Mouse (Mus musculus) MEL (cell line): Measurements from ENCODE around the gene Cep170. TPM values are rescaled to one million over a fixed set of nuclear protein-coding genes. Genes with fewer than 3 reads are reported as not detected.

Experiments
- DNase-seq: peaks from one replicate; pipeline ENCODE4 v3.0.0; 2011; ENCODE audit warnings: low read depth, low spot score
- H3K27ac ChIP-seq: 2 replicates; pipeline ENCODE4 v1.5.1; 2012; ENCODE audit warnings: low read depth, mild to moderate bottlenecking, control low read depth, low read length, moderate library complexity; ENCODE audit not compliant: control insufficient read depth
- H3K27me3 ChIP-seq, 2 experiments: fragments of 150-350 bp in 1 of 2; sonication (generic) in 1 of 2; 2 replicates each; pipeline ENCODE4 v1.6.1; 2012; ENCODE audit warnings: low read length in 2 of 2, mild to moderate bottlenecking in 2 of 2, improper control_type of control experiment in 1 of 2, moderate library complexity in 1 of 2; ENCODE audit not compliant: insufficient read depth in 2 of 2, control insufficient read depth in 1 of 2
- H3K36me3 ChIP-seq, 2 experiments: 2 replicates each; pipeline ENCODE4 v1.6.1; 2012 to 2014; ENCODE audit warnings: low read length in 2 of 2, improper control_type of control experiment in 1 of 2, inconsistent platforms in 1 of 2, mild to moderate bottlenecking in 1 of 2; ENCODE audit not compliant: insufficient read depth in 2 of 2, control insufficient read depth in 1 of 2
- H3K4me1 ChIP-seq, 2 experiments: fragments of 150-350 bp in 1 of 2; sonication (generic) in 1 of 2; 2 replicates each; pipeline ENCODE4 v1.6.1; 2012; ENCODE audit warnings: low read length in 2 of 2, improper control_type of control experiment in 1 of 2, mild to moderate bottlenecking in 1 of 2; ENCODE audit not compliant: insufficient read depth in 2 of 2, control insufficient read depth in 1 of 2
- H3K4me3 ChIP-seq, 2 experiments: fragments of 150-350 bp in 1 of 2; sonication (generic) in 1 of 2; 2 replicates each; pipeline ENCODE4 v1.5.1; 2012; ENCODE audit warnings: low read depth in 2 of 2, low read length in 2 of 2, mild to moderate bottlenecking in 2 of 2, moderate library complexity in 2 of 2, control low read depth in 1 of 2, improper control_type of control experiment in 1 of 2; ENCODE audit not compliant: control insufficient read depth in 1 of 2, insufficient read depth in 1 of 2
- H3K79me2 ChIP-seq: 2 replicates; pipeline ENCODE4 v1.6.1; 2012; ENCODE audit warnings: mild to moderate bottlenecking, low read length, moderate library complexity; ENCODE audit not compliant: control insufficient read depth, poor library complexity, insufficient read depth
- H3K9ac ChIP-seq: 2 replicates; pipeline ENCODE4 v1.6.1; 2012; ENCODE audit warnings: low read depth, mild to moderate bottlenecking, control low read depth, low read length, moderate library complexity; ENCODE audit not compliant: control insufficient read depth, poor library complexity, severe bottlenecking
- H3K9me3 ChIP-seq: fragments of 150-350 bp; sonication (generic); replicated peaks from 2 replicates; pipeline ENCODE4 v1.6.1; 2012; ENCODE audit warnings: mild to moderate bottlenecking, low read length, improper control_type of control experiment, moderate library complexity; ENCODE audit not compliant: insufficient read depth
- BHLHE40 ChIP-seq: IDR thresholded peaks from 2 replicates; pipeline ENCODE4 v1.6.1; 2012; ENCODE audit warnings: low read depth, mild to moderate bottlenecking, inconsistent platforms, low read length, improper control_type of control experiment, borderline replicate concordance
- CHD1 ChIP-seq: IDR thresholded peaks from 2 replicates; pipeline ENCODE4 v1.6.1; 2012; ENCODE audit warnings: low read depth, mild to moderate bottlenecking, inconsistent platforms, low read length, improper control_type of control experiment
- ETS1 ChIP-seq: IDR thresholded peaks from 2 replicates; pipeline ENCODE4 v1.6.1; 2012; ENCODE audit warnings: low read depth, mild to moderate bottlenecking, inconsistent platforms, low read length, improper control_type of control experiment, moderate library complexity
- MAFK ChIP-seq: IDR thresholded peaks from 2 replicates; pipeline ENCODE4 v1.6.1; 2011; ENCODE audit warnings: low read depth, mild to moderate bottlenecking, low read length, improper control_type of control experiment, borderline replicate concordance
- MAX ChIP-seq: IDR thresholded peaks from 2 replicates; pipeline ENCODE4 v1.6.1; 2011; ENCODE audit warnings: low read length, improper control_type of control experiment
- MXI1 ChIP-seq: IDR thresholded peaks from 2 replicates; pipeline ENCODE4 v1.6.1; 2011; ENCODE audit warnings: mild to moderate bottlenecking, low read depth, low read length, improper control_type of control experiment
- MYC ChIP-seq: IDR thresholded peaks from 2 replicates; pipeline ENCODE4 v1.6.1; 2011; ENCODE audit warnings: low read depth, mild to moderate bottlenecking, low read length, improper control_type of control experiment, moderate library complexity
- POLR2A ChIP-seq, 2 experiments: IDR thresholded peaks; 2 replicates each; pipeline ENCODE4 v1.6.1; 2011 to 2012; ENCODE audit warnings: low read length in 2 of 2, mild to moderate bottlenecking in 2 of 2, control low read depth in 1 of 2, improper control_type of control experiment in 1 of 2, low read depth in 1 of 2, moderate library complexity in 1 of 2; ENCODE audit not compliant: control insufficient read depth in 1 of 2, insufficient read depth in 1 of 2, poor library complexity in 1 of 2
- POLR2AphosphoS2 ChIP-seq: IDR thresholded peaks from 2 replicates; pipeline ENCODE4 v1.6.1; 2011; ENCODE audit warnings: low read length, improper control_type of control experiment
- RAD21 ChIP-seq: IDR thresholded peaks from 2 replicates; pipeline ENCODE4 v1.6.1; 2011; ENCODE audit warnings: mild to moderate bottlenecking, low read depth, low read length, improper control_type of control experiment
- RCOR1 ChIP-seq: IDR thresholded peaks from 2 replicates; pipeline ENCODE4 v1.6.1; 2012; ENCODE audit warnings: low read depth, mild to moderate bottlenecking, inconsistent platforms, low read length, improper control_type of control experiment
- TBP ChIP-seq: IDR thresholded peaks from 2 replicates; pipeline ENCODE4 v1.8.0; 2011; ENCODE audit warnings: low read depth, low read length, improper control_type of control experiment
- TCF12 ChIP-seq: IDR thresholded peaks from 2 replicates; pipeline ENCODE4 v1.6.1; 2014; ENCODE audit warnings: low read depth, mild to moderate bottlenecking, inconsistent platforms, low read length, improper control_type of control experiment, moderate library complexity
- USF1 ChIP-seq: IDR thresholded peaks from 2 replicates; pipeline ENCODE4 v1.6.1; 2014; ENCODE audit warnings: low read depth, mild to moderate bottlenecking, inconsistent platforms, low read length, improper control_type of control experiment, moderate library complexity
- USF2 ChIP-seq, 2 experiments: IDR thresholded peaks; 2 replicates each; pipeline ENCODE4 v1.6.1; 2011 to 2012; ENCODE audit warnings: improper control_type of control experiment in 2 of 2, low read length in 2 of 2, borderline replicate concordance in 1 of 2, inconsistent platforms in 1 of 2, low read depth in 1 of 2, mild to moderate bottlenecking in 1 of 2; ENCODE audit not compliant: insufficient read depth in 1 of 2
- ZC3H11A ChIP-seq: IDR thresholded peaks from 2 replicates; pipeline ENCODE4 v1.6.1; 2012; ENCODE audit warnings: low read depth, mild to moderate bottlenecking, inconsistent platforms, low read length, improper control_type of control experiment
- ZMIZ1 ChIP-seq: IDR thresholded peaks from 2 replicates; pipeline ENCODE4 v1.6.1; 2012; ENCODE audit warnings: low read depth, mild to moderate bottlenecking, inconsistent platforms, low read length, improper control_type of control experiment, moderate library complexity
- polyA plus RNA-seq, 2 experiments: library from polyadenylated mRNA; stranded (reverse) in 1 of 2; unstranded in 1 of 2; fragments of >175 nt in 1 of 2; fragments of >200 nt in 1 of 2; gene quantifications; 2 replicates each; pipeline versions ENCODE4 v1.2.1 to v1.2.4; 2012; ENCODE audit warnings: low replicate concordance in 2 of 2, low read depth in 1 of 2; ENCODE audit not compliant: insufficient read length in 2 of 2, insufficient read depth in 1 of 2, missing spikeins in 1 of 2
- total RNA-seq: library from RNA; depleted of rRNA; stranded (reverse); fragments of 300-350 nt; gene quantifications from 2 replicates; pipeline ENCODE4 v1.2.3, GENCODE M21; 2012

Cep170 gene
- total and polyA plus RNA-seq, 3 experiments: 9.2 to 423 (median 13.9) TPM

GRCm38 (mm10) chr1:176835501-176836294 lies 21.8 kb upstream of the Cep170 start:
- peak overlapping the region; percentile 53 to 80 for H3K4me3 ChIP-seq
- peaks cover 0 to 11% of the 10 kb centered on the region in 2 experiments; a peak in 2 of 4 replicates for H3K36me3 ChIP-seq
- H3K79me2 ChIP-seq: peaks cover 18% of the 10 kb centered on the region
- no peaks in the 10 kb centered on the region for H3K9me3 ChIP-seq
- no peaks in the 10 kb centered on the region for H3K27me3 ChIP-seq
- H3K27ac ChIP-seq: peak overlapping the region; percentile 97
- TF ChIP-seq CHD1 (no peak), POLR2A (IDR thresholded peaks at IDR 0.05; ENCODE audit: control insufficient read depth in 1 of 2, insufficient read depth in 1 of 2, low read depth in 1 of 2, low read length in 2 of 2, poor library complexity in 1 of 2) (peak in 1 of 2 experiments; percentile 53; a peak in 2 of 4 replicates), TBP (0 out of 2 replicates have a peak, but pooled peaks have one; percentile 31)
- H3K9ac ChIP-seq: peak overlapping the region; percentile 72
- H3K4me1 ChIP-seq: peaks cover 8 to 21% of the 10 kb centered on the region in 2 experiments
- peak; percentile 66 for DNase-seq

- Histone ChIP-seq H3K4me3 (peak overlapping the region; percentile 53 to 80), H3K4me1 (peaks cover 8 to 21% of the 10 kb centered on the region in 2 experiments), H3K9me3 (no peaks in the 10 kb centered on the region), H3K9ac (peak overlapping the region; percentile 72), H3K27me3 (no peaks in the 10 kb centered on the region), H3K27ac (peak overlapping the region; percentile 97), H3K79me2 (peaks cover 18% of the 10 kb centered on the region), H3K36me3 (peaks cover 0 to 11% of the 10 kb centered on the region in 2 experiments; a peak in 2 of 4 replicates)
- peak; percentile 69 for DNase-seq
- TF ChIP-seq MXI1: peak; percentile 81
- TF ChIP-seq TCF12: 0 out of 2 replicates have a peak, but pooled peaks have one; percentile 3
- no peak for TF ChIP-seq POLR2AphosphoS2
- 0 out of 2 replicates have a peak, but pooled peaks have one; percentile 15 for TF ChIP-seq BHLHE40
- TF ChIP-seq TBP: no peak
- 0 out of 4 replicates have a peak, but pooled peaks of 1 of the 2 experiments have one; percentile 44 for TF ChIP-seq USF2 (IDR thresholded peaks at IDR 0.05; ENCODE audit: borderline replicate concordance in 1 of 2, insufficient read depth in 1 of 2, low read depth in 1 of 2, low read length in 2 of 2)
- TF ChIP-seq MAX: peak; percentile 93
- TF ChIP-seq USF1: peak; percentile 88
- peak; percentile 48; the same call in 1 of the 2 replicates for TF ChIP-seq ETS1
- peak; percentile 77 for TF ChIP-seq MYC
Observed at GRCm38 (mm10) chr1:176834880-176835279, 21.0 kb upstream of the Cep170 start.

GRCm38 (mm10) chr1:176833948-176834347 lies 20.1 kb upstream of the Cep170 start:
- Histone ChIP-seq H3K79me2 (peaks cover 18% of the 10 kb centered on the region), H3K4me1 (peaks cover 8 to 21% of the 10 kb centered on the region in 2 experiments), H3K4me3 (peak overlapping the region; percentile 31 to 80; a peak in 3 of 4 replicates), H3K9ac (no peak overlapping the region), H3K36me3 (peaks cover 0 to 11% of the 10 kb centered on the region in 2 experiments; a peak in 2 of 4 replicates), H3K27ac (no peak overlapping the region), H3K9me3 (no peaks in the 10 kb centered on the region), H3K27me3 (no peaks in the 10 kb centered on the region)
- TF ChIP-seq BHLHE40 (no peak), MAX (no peak), RCOR1 (no peak), ZC3H11A (no peak), ZMIZ1 (no peak), RAD21 (no peak), MAFK (no peak)
- no peak for DNase-seq
